Mouse (Mus musculus): Measurements from ENCODE around the gene Aqp7.

GRCm38 (mm10) chr4:41027872-41028271 lies 20.1 kb downstream of the Aqp7 start:
- no peak for TF ChIP-seq POLR2A (IDR thresholded peaks at IDR 0.05; ENCODE audit: insufficient read depth, low read depth, low read length)
- no peak for TF ChIP-seq EP300 (IDR thresholded peaks at IDR 0.05; ENCODE audit: insufficient read depth, low read depth, low read length)
- no peak for TF ChIP-seq CTCF (IDR thresholded peaks at IDR 0.05)
